Mouse (Mus musculus): Measurements from ENCODE around the gene Ctbs. TPM values are rescaled to one million over a fixed set of nuclear protein-coding genes. Genes with fewer than 3 reads are reported as not detected.

Gene Ctbs
- polyA plus RNA-seq, 1 experiment from 2014 or later, result 19.0 TPM

GRCm38 (mm10) chr3:146414555-146414954, 35.0 kb upstream of the Ctbs start:
- H3K27me3 ChIP-seq (ENCODE audit: insufficient read depth, low read length), result no peaks in the 10 kb centered on the region
- DNase-seq (ENCODE audit: low spot score) (no peak), ATAC-seq (replicated peaks; ENCODE audit: low FRiP score, low read depth) (peak; percentile 58)
- no peak overlapping the region for H3K4me2 ChIP-seq (ENCODE audit: low read length)
- peak overlapping the region; percentile 31; the same call in 1 of the 2 replicates for H3K27ac ChIP-seq
- 0 out of 2 replicates have a peak, but pooled peaks cover 9% of the 10 kb centered on the region for H3K36me3 ChIP-seq (ENCODE audit: insufficient read depth, low read length)
- no peak overlapping the region for H3K9ac ChIP-seq (ENCODE audit: low read depth, low read length)
- no peaks in the 10 kb centered on the region for H3K9me3 ChIP-seq (replicated peaks; ENCODE audit: low read length)
- WGBS, result 81% methylated on average over 12 of the region's 12 CpGs
- no peak overlapping the region for H3K4me3 ChIP-seq (replicated peaks; ENCODE audit: low read depth, low read length)
- no peaks in the 10 kb centered on the region for H3K4me1 ChIP-seq (replicated peaks; ENCODE audit: insufficient read depth, low read length)
- TF ChIP-seq CTCF (IDR thresholded peaks at IDR 0.05; ENCODE audit: low read depth), result no peak

- H3K4me3 ChIP-seq (replicated peaks; ENCODE audit: low read depth, low read length), result no peak overlapping the region
- no peaks in the 10 kb centered on the region for H3K27me3 ChIP-seq (ENCODE audit: insufficient read depth, low read length)
- no peaks in the 10 kb centered on the region for H3K9me3 ChIP-seq (replicated peaks; ENCODE audit: low read length)
- no peaks in the 10 kb centered on the region for H3K4me1 ChIP-seq (replicated peaks; ENCODE audit: insufficient read depth, low read length)
- no peak overlapping the region for H3K27ac ChIP-seq
- ATAC-seq (replicated peaks; ENCODE audit: low FRiP score, low read depth), result no peak
- DNase-seq (ENCODE audit: low spot score), result no peak
- H3K4me2 ChIP-seq (ENCODE audit: low read length), result no peak overlapping the region
- no peak for TF ChIP-seq CTCF (IDR thresholded peaks at IDR 0.05; ENCODE audit: low read depth)
- 0 out of 2 replicates have a peak, but pooled peaks cover 11% of the 10 kb centered on the region for H3K36me3 ChIP-seq (ENCODE audit: insufficient read depth, low read length)
- no peak overlapping the region for H3K9ac ChIP-seq (ENCODE audit: low read depth, low read length)
- 96% methylated on average over 8 of the region's 8 CpGs for WGBS
These were observed 31.7 kb upstream of the Ctbs start for GRCm38 (mm10) chr3:146417873-146418272.

GRCm38 (mm10) chr3:146418901-146419300, 30.7 kb upstream of the Ctbs start:
- H3K4me1 ChIP-seq (replicated peaks; ENCODE audit: insufficient read depth, low read length), result no peaks in the 10 kb centered on the region
- no peak overlapping the region for H3K27ac ChIP-seq
- no peaks in the 10 kb centered on the region for H3K27me3 ChIP-seq (ENCODE audit: insufficient read depth, low read length)
- no peak for TF ChIP-seq CTCF (IDR thresholded peaks at IDR 0.05; ENCODE audit: low read depth)
- no peak overlapping the region for H3K9ac ChIP-seq (ENCODE audit: low read depth, low read length)
- no peak overlapping the region for H3K4me3 ChIP-seq (replicated peaks; ENCODE audit: low read depth, low read length)
- DNase-seq (ENCODE audit: low spot score) (no peak), ATAC-seq (replicated peaks; ENCODE audit: low FRiP score, low read depth) (no peak)
- H3K9me3 ChIP-seq (replicated peaks; ENCODE audit: low read length), result no peaks in the 10 kb centered on the region
- H3K4me2 ChIP-seq (ENCODE audit: low read length), result no peak overlapping the region
- 86% methylated on average over 7 of the region's 7 CpGs for WGBS
- peaks cover 15% of the 10 kb centered on the region; the same call in 1 of the 2 replicates for H3K36me3 ChIP-seq (ENCODE audit: insufficient read depth, low read length)

- Histone ChIP-seq H3K9ac (ENCODE audit: low read depth, low read length) (no peak overlapping the region), H3K27me3 (ENCODE audit: insufficient read depth, low read length) (no peaks in the 10 kb centered on the region), H3K27ac (no peak overlapping the region), H3K4me3 (replicated peaks; ENCODE audit: low read depth, low read length) (no peak overlapping the region), H3K9me3 (replicated peaks; ENCODE audit: low read length) (no peaks in the 10 kb centered on the region), H3K36me3 (ENCODE audit: insufficient read depth, low read length) (peaks cover 12% of the 10 kb centered on the region; the same call in 1 of the 2 replicates), H3K4me1 (replicated peaks; ENCODE audit: insufficient read depth, low read length) (peaks cover 2% of the 10 kb centered on the region; the same call in 1 of the 2 replicates), H3K4me2 (ENCODE audit: low read length) (no peak overlapping the region)
- no peak for TF ChIP-seq CTCF (IDR thresholded peaks at IDR 0.05; ENCODE audit: low read depth)
- 88% methylated on average over 9 of the region's 9 CpGs for WGBS
- DNase-seq (ENCODE audit: low spot score) (no peak), ATAC-seq (replicated peaks; ENCODE audit: low FRiP score, low read depth) (no peak)
These were observed 30.1 kb upstream of the Ctbs start for GRCm38 (mm10) chr3:146419534-146419933.

- Histone ChIP-seq H3K4me1 (replicated peaks; ENCODE audit: insufficient read depth, low read length) (peaks cover 5% of the 10 kb centered on the region; the same call in 1 of the 2 replicates), H3K4me2 (ENCODE audit: low read length) (no peak overlapping the region), H3K27ac (no peak overlapping the region), H3K4me3 (replicated peaks; ENCODE audit: low read depth, low read length) (no peak overlapping the region), H3K27me3 (ENCODE audit: insufficient read depth, low read length) (no peaks in the 10 kb centered on the region), H3K36me3 (ENCODE audit: insufficient read depth, low read length) (peaks cover 12% of the 10 kb centered on the region; the same call in 1 of the 2 replicates), H3K9me3 (replicated peaks; ENCODE audit: low read length) (no peaks in the 10 kb centered on the region), H3K9ac (ENCODE audit: low read depth, low read length) (no peak overlapping the region)
- ATAC-seq (replicated peaks; ENCODE audit: low FRiP score, low read depth) (no peak), DNase-seq (ENCODE audit: low spot score) (no peak)
- WGBS, result 94% methylated on average over 15 of the region's 15 CpGs
- no peak for TF ChIP-seq CTCF (IDR thresholded peaks at IDR 0.05; ENCODE audit: low read depth)
These were observed 29.5 kb upstream of the Ctbs start for GRCm38 (mm10) chr3:146419992-146420537.

DNA sequence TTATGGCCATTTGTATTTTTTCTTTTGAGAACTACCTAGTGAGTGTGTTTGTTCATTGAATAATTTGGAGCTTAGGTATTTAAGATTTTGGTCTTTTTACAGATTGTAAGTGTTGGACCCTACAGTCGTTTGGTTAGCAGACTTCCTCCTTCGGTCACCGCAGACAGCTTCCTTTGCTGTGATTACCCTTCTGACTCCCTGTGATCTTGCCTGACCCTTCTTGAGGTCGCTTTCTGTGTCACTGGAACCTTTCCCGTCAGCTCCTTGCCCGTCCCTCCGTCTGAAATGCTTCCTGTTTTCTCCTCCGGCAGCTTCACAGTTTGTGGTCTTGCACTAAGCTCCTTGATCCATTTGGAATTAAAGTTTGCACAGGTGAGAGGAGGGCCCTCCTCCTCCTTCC, 27.8 kb upstream of the Ctbs start:
- Histone ChIP-seq H3K4me1 (replicated peaks; ENCODE audit: insufficient read depth, low read length) (peaks cover 5% of the 10 kb centered on the region; the same call in 1 of the 2 replicates), H3K27me3 (ENCODE audit: insufficient read depth, low read length) (no peaks in the 10 kb centered on the region), H3K4me2 (ENCODE audit: low read length) (no peak overlapping the region), H3K4me3 (replicated peaks; ENCODE audit: low read depth, low read length) (no peak overlapping the region), H3K36me3 (ENCODE audit: insufficient read depth, low read length) (peaks cover 16% of the 10 kb centered on the region; the same call in 1 of the 2 replicates), H3K9me3 (replicated peaks; ENCODE audit: low read length) (no peaks in the 10 kb centered on the region), H3K9ac (ENCODE audit: low read depth, low read length) (no peak overlapping the region), H3K27ac (no peak overlapping the region)
- TF ChIP-seq CTCF (IDR thresholded peaks at IDR 0.05; ENCODE audit: low read depth), result no peak
- ATAC-seq (replicated peaks; ENCODE audit: low FRiP score, low read depth) (no peak), DNase-seq (ENCODE audit: low spot score) (peak; percentile 18)
- 8% methylated on average over 8 of the region's 8 CpGs for WGBS

All from kidney, postnatal 0 days (tissue).